Mouse (Mus musculus): ENCODE measurements around the gene Adcy1. TPM values are rescaled to one million over a fixed set of nuclear protein-coding genes. Genes with fewer than 3 reads are reported as not detected.
A peak's percentile ranks its signal among the peaks of the same experiment; 100 is the strongest.
"Not testable (repeated sequence)": the region's sequence is repeated elsewhere in the genome, so short reads cannot be mapped to it uniquely, and the experiment has no call there.

The Adcy1 gene
- polyA plus RNA-seq, 1 experiment from 2014 or later: 12.8 TPM

DNA sequence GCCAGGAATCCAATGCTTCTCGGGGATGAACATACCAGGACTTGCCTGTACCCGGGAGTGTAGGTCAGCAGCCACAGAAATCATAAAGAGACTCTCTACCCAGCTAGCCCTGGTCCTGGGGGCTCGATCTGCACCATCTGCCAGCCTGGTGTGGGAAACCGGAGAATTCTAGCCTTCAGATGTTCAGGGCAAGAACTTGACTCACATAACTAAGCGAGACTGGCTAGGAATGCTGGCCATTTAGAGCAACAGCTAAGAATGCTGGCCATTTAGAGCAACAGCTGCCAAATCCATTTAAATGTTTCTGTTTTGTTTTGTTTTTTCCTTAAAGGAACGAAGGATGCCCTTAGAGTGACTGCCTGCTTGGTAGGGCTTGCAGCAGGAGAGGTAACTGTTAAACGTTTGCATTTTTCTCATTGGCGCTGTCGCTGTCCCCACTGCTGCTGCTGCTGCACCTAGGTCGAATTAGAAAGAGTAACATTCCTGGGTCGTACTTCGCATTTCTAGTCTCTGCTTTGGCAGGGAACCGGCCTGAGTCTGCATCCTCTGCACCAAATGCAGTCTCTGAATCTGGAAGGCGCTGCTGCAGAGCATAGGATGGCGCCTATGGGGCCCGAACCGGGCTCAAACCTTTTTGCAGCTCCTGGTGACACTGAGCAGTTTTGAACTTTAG lies 149.0 kb downstream of the Adcy1 start:
- no peak overlapping the region for H3K27ac ChIP-seq (replicated peaks)
- H3K9ac ChIP-seq: peak overlapping the region; percentile 85
- ATAC-seq (ENCODE audit: low FRiP score, low read depth): no peak
- H3K4me1 ChIP-seq (replicated peaks): peaks cover 33% of the 10 kb centered on the region
- 18% methylated on average over 17 of the region's 17 CpGs for whole genome bisulfite sequencing
- H3K4me2 ChIP-seq: peak overlapping the region; percentile 89
- H3K27me3 ChIP-seq: peaks cover 3% of the 10 kb centered on the region; the same call in 1 of the 2 replicates
- H3K9me3 ChIP-seq: no peaks in the 10 kb centered on the region
- H3K36me3 ChIP-seq: no peaks in the 10 kb centered on the region
- H3K4me3 ChIP-seq: peak overlapping the region; percentile 73

DNA sequence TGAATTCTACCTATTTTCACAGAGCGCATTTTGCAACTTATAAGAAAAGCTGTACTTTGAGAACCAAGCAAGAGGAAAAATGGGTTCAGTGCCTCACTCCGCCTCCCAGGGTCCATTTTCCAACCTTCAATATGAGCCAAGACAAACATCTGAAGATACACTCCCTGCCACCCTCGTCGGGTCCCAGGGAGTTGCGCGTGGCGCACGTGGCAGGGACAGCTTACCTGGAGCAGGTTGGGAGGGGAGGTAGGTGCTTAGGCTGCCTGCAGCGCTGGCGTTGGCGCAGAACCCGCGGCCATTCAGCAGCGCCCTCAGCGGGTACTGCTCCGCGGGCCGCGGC lies 149.8 kb downstream of the Adcy1 start:
- 2% methylated on average over 19 of the region's 19 CpGs for WGBS
- Histone ChIP-seq H3K27ac (replicated peaks) (peak overlapping the region; percentile 93), H3K27me3 (peaks cover 3% of the 10 kb centered on the region; the same call in 1 of the 2 replicates), H3K4me1 (replicated peaks) (peaks cover 33% of the 10 kb centered on the region), H3K9ac (peak overlapping the region; percentile 85), H3K4me2 (peak overlapping the region; percentile 89), H3K36me3 (no peaks in the 10 kb centered on the region), H3K4me3 (peak overlapping the region; percentile 73), H3K9me3 (no peaks in the 10 kb centered on the region)
- no peak for ATAC-seq (ENCODE audit: low FRiP score, low read depth)

DNA sequence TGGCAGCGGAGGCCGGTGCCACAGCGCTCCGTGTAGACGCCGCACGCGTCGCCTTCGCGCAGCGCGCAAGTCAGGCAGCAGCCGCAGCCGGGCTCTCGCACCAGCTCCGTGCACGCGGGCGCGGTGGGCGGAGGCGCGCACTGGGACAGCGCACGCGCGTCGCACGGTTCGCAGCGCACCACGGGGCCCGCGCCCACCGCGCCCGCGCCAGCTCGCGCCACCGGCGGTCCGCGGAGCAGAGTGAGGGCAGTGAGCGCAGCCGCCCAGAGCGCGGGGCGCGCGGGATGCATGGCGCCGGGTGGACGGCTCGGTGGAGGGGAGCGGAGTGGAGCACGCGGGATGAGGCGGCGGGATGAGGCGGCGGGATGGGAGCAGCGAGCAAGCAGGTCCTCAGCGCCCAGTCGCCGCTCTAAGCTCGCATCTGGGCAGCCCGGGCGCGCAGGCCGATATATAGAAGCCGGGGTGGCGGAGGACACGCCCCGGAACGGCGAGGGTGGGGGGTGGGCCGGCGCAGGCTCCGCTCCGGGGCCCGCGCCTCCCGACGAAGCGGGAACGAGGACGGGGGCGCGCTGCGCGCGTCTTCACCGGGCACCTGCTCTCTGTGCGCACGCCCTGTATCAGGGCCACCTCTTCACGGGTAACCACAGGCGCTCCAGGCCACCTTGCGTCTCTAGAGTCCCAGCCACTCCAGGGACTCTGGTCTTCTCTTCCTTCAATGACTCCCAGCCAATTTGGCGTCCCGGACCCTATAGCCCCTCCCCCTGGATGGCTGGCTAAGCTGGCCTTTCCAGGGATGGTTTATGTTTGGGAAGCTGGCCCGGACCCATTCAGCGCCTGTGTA lies 150.4 kb downstream of the Adcy1 start, which contains the start of gene Igfbp3:
TSS of gene Igfbp3 (minus strand) at position 423 of the 841 bp plus-strand sequence.
- peak; percentile 92 for ATAC-seq (ENCODE audit: low FRiP score, low read depth)
- WGBS: under 1% methylated on average over 99 of the region's 104 CpGs

DNA sequence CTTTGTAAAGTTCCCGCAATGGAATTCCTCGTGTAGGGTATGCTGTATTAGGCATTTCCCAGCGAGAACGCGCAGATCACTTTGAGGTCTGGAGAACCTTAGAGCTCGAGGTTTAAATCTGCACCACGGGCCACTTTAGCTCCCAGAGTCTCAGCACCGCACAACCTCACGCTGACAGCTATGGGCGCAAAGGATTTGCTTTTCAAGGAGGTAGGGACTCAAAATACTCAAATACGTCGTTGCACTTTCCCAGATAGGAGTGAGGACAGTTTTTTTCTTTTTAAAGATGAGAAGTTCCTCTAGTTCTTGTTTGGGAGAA lies 151.0 kb downstream of the Adcy1 start:
- Histone ChIP-seq H3K9ac (peak overlapping the region; percentile 85), H3K4me2 (peak overlapping the region; percentile 89), H3K27ac (replicated peaks) (peak overlapping the region; percentile 93; the same call in 1 of the 2 replicates), H3K4me1 (replicated peaks) (peaks cover 33% of the 10 kb centered on the region), H3K36me3 (no peaks in the 10 kb centered on the region), H3K9me3 (no peaks in the 10 kb centered on the region), H3K27me3 (peaks cover 3% of the 10 kb centered on the region; the same call in 1 of the 2 replicates), H3K4me3 (peak overlapping the region; percentile 73)
- under 1% methylated on average over 12 of the region's 12 CpGs for WGBS
- ATAC-seq (ENCODE audit: low FRiP score, low read depth): 0 out of 2 replicates have a peak, but pooled peaks have one; percentile 1

More for the DNA sequence above, 150.4 kb downstream of the Adcy1 start, which contains the start of gene Igfbp3:
- Histone ChIP-seq H3K4me1 (replicated peaks) (peaks cover 33% of the 10 kb centered on the region), H3K9me3 (no peaks in the 10 kb centered on the region), H3K4me3 (peak within 1 kb of the TSS; percentile 73), H3K27me3 (peaks cover 3% of the 10 kb centered on the region; the same call in 1 of the 2 replicates), H3K27ac (replicated peaks) (peak within 1 kb of the TSS; percentile 93), H3K4me2 (peak within 1 kb of the TSS; percentile 89), H3K36me3 (no peaks in the 10 kb centered on the region), H3K9ac (peak within 1 kb of the TSS; percentile 85)

DNA sequence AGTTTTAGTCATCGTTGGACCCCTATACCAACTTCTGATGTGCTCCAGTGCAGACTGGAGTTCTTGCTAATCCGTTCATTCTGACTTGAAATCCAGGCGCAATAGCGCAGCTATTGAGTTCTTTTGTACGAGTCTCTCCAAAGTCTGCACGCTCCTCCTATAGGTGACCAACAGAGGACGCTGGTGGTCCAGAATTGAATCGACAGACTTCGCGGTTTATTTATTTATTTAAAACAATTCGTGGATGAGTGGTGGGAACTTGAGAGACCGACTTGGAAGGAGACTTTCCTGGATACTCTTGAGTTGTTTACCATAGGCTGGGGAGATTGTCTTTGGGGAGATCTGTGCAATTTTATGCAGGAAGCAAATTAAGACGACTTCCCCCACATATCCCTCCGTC lies 151.5 kb downstream of the Adcy1 start:
- H3K4me3 ChIP-seq: peak overlapping the region; percentile 73
- H3K4me2 ChIP-seq: peak overlapping the region; percentile 89
- no peak for ATAC-seq (ENCODE audit: low FRiP score, low read depth)
- peaks cover 33% of the 10 kb centered on the region for H3K4me1 ChIP-seq (replicated peaks)
- 7% methylated on average over 14 of the region's 14 CpGs for WGBS
- H3K27ac ChIP-seq (replicated peaks): no peak overlapping the region
- H3K9me3 ChIP-seq: no peaks in the 10 kb centered on the region
- no peak overlapping the region for H3K9ac ChIP-seq
- peaks cover 3% of the 10 kb centered on the region; the same call in 1 of the 2 replicates for H3K27me3 ChIP-seq
- no peaks in the 10 kb centered on the region for H3K36me3 ChIP-seq

DNA sequence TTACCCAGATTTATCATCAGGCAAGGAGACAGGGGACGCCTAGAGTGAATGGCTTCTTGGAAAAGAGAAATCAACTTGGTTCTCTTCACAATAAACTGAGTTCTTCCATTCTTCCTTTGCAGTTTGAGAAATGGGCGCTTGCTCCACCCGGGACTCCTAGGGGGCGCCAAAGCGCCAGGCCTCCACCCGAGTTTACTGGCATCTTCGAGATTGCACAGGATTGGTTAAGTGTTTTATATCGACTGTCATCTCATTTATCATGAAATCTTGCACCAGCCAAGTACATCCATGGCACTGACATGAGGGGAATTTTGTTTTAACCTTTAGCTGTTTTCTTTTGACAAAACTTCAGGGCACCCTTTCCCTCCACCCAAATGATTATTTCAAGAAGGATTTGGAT lies 152.4 kb downstream of the Adcy1 start:
- Histone ChIP-seq H3K27ac (replicated peaks) (no peak overlapping the region), H3K9me3 (no peaks in the 10 kb centered on the region), H3K36me3 (no peaks in the 10 kb centered on the region), H3K9ac (no peak overlapping the region), H3K4me3 (no peak overlapping the region), H3K4me2 (no peak overlapping the region), H3K27me3 (peaks cover 3% of the 10 kb centered on the region; the same call in 1 of the 2 replicates), H3K4me1 (replicated peaks) (peaks cover 30% of the 10 kb centered on the region)
- no peak for ATAC-seq (ENCODE audit: low FRiP score, low read depth)
- 10% methylated on average over 8 of the region's 8 CpGs for WGBS

DNA sequence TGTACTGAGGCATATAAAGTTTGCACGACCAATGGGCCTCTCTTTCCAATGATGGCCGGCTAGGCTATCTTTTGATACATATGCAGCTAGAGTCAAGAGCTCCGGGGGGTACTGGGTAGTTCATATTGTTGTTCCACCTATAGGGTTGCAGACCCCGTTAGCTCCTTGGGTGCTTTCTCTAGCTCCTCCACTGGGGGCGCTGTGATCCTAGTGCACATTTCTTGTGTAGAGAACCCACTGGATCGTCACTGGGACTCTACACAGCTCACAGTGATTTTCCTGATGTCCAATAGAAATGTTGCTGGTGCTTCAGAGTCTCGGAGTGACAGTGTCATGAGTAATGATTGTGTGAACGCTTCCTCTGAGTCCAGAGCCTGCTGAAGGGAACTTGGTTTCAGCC lies 158.5 kb downstream of the Adcy1 start:
- 75% methylated on average over 8 of the region's 8 CpGs for WGBS
- H3K9ac ChIP-seq; H3K4me3 ChIP-seq; ATAC-seq (ENCODE audit: low FRiP score, low read depth); H3K36me3 ChIP-seq; H3K4me1 ChIP-seq (replicated peaks); H3K4me2 ChIP-seq; H3K27me3 ChIP-seq; H3K9me3 ChIP-seq; H3K27ac ChIP-seq (replicated peaks): not testable (repeated sequence)

DNA sequence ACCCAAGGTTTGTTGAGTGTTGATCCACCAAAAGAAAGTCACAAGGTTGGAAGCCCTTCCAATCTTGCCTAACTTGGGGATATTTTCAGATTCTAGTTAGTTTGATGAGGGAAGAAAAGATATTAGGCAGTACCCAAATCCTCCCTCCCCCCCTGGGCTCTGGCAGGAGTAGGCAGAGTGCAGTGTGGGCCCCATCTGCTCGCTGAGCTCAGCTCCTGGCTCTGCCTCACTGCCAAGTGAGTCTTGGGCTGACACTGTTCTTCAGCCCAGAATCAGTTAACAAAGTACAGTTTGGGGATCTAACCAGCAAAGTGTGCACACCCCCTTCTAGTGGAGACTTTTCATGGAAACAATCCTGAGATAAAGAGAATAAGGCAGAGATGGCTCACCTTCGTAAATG lies 162.9 kb downstream of the Adcy1 start:
- no peaks in the 10 kb centered on the region for H3K27me3 ChIP-seq
- 72% methylated on average over 2 of the region's 2 CpGs for WGBS
- H3K9ac ChIP-seq: no peak overlapping the region
- no peak overlapping the region for H3K4me2 ChIP-seq
- no peaks in the 10 kb centered on the region for H3K9me3 ChIP-seq
- ATAC-seq (ENCODE audit: low FRiP score, low read depth): 0 out of 2 replicates have a peak, but pooled peaks have one; percentile 66
- no peaks in the 10 kb centered on the region for H3K4me1 ChIP-seq (replicated peaks)
- H3K27ac ChIP-seq (replicated peaks): no peak overlapping the region
- H3K4me3 ChIP-seq: no peak overlapping the region
- no peaks in the 10 kb centered on the region for H3K36me3 ChIP-seq

DNA sequence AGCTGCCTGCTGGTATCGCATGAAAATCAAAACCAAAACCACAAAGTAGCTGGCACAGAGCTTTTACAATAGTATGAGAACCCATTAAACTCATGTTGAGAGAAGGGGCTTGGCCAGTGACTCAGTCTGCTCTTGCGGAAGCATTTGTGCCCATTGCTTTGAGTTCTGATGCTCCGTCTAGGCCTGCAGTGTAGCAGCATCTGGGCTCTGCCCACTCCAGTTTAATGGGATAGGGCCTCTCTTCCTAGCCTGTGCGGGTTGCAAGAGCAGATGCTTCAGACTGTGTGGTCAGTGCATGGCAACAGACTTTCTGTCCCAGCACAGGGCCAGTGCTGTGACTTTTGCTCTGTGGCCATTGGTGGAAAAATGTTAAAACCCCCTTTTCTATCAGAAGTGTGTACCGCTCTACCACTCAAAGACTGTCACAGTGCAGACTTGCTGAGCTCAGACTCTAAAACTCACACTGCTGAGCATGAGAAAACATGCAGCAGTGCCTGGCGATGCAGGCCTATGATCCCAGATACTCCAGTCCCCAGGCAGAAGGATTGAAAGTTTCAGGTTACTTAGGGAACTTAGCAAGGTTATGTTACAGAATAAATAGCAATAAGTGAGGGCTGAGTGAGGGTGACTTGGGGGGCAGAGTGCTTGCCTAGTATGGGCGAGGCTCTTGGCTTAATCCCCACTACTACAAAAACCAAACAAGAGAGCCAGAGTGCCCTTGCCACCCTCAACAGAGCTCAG lies 163.7 kb downstream of the Adcy1 start:
- ATAC-seq (ENCODE audit: low FRiP score, low read depth): no peak
- Histone ChIP-seq H3K27me3 (no peaks in the 10 kb centered on the region), H3K9me3 (no peaks in the 10 kb centered on the region), H3K4me1 (replicated peaks) (no peaks in the 10 kb centered on the region), H3K36me3 (no peaks in the 10 kb centered on the region), H3K27ac (replicated peaks) (no peak overlapping the region), H3K4me3 (no peak overlapping the region), H3K9ac (no peak overlapping the region), H3K4me2 (no peak overlapping the region)
- WGBS: 90% methylated on average over 7 of the region's 7 CpGs

DNA sequence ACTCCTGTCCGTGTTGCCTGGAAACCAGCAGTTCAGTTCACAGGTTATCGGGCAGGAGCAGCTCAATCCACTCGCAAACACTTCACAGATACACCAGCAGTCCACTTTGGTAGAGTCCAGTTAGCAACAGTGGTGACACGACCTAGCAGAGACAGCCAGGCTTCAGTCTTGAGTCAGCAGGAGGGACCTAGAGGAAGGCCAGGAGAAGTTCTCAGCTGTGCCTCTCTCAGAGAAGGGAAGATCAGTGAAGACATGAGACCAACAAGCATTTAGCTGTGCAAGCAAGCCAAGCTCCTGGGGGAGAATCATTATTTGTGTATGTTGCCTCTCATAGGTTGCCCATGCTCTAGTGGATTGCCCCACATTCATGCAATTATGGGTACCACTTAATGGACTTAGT lies 164.8 kb downstream of the Adcy1 start:
- Histone ChIP-seq H3K27ac (replicated peaks) (no peak overlapping the region), H3K4me3 (no peak overlapping the region), H3K4me2 (no peak overlapping the region), H3K27me3 (no peaks in the 10 kb centered on the region), H3K36me3 (no peaks in the 10 kb centered on the region), H3K9me3 (no peaks in the 10 kb centered on the region), H3K4me1 (replicated peaks) (no peaks in the 10 kb centered on the region), H3K9ac (no peak overlapping the region)
- 86% methylated on average over 4 of the region's 4 CpGs for WGBS
- no peak for ATAC-seq (ENCODE audit: low FRiP score, low read depth)
